Mouse (Mus musculus) heart, postnatal 0 days (tissue): ENCODE data around the gene Rfx1. TPM values are rescaled to one million over a fixed set of nuclear protein-coding genes. Genes with fewer than 3 reads are reported as not detected.

Experiments used
- ATAC-seq: fragments of 200-750 bp; cut with Nextera tagmentation; 2 replicates; pipeline ENCODE4 v1.8.0; 2017; ENCODE audit warnings: low read depth, moderate number of reproducible peaks, moderate library complexity; ENCODE audit not compliant: insufficient read depth
- DNase-seq: peaks from one replicate; pipeline ENCODE4 v3.0.0-alpha.2; 2016; ENCODE audit warnings: low spot score
- H3K27ac ChIP-seq: fragments of 300-500 bp; sonication (generic); 2 replicates; pipeline ENCODE4 v1.5.1; 2014; ENCODE audit warnings: low read depth, mild to moderate bottlenecking
- H3K27me3 ChIP-seq: fragments of 300-500 bp; sonication (generic); 2 replicates; pipeline ENCODE4 v1.6.1; 2014; ENCODE audit warnings: low read length, mixed read lengths; ENCODE audit not compliant: control insufficient read depth, insufficient read depth
- H3K36me3 ChIP-seq: fragments of 300-500 bp; sonication (generic); replicated peaks from 2 replicates; pipeline ENCODE4 v1.6.1; 2014; ENCODE audit warnings: low read length, mixed read lengths; ENCODE audit not compliant: control insufficient read depth, insufficient read depth
- H3K4me1 ChIP-seq: fragments of 300-500 bp; sonication (generic); 2 replicates; pipeline ENCODE4 v1.6.1; 2014; ENCODE audit warnings: antibody characterized with exemption; ENCODE audit not compliant: control insufficient read depth, insufficient read depth
- H3K4me2 ChIP-seq: fragments of 300-500 bp; sonication (generic); 2 replicates; pipeline ENCODE4 v1.6.1; 2014; ENCODE audit warnings: low read depth, mild to moderate bottlenecking, low read length, moderate library complexity
- H3K4me3 ChIP-seq: fragments of 300-500 bp; sonication (generic); 2 replicates; pipeline ENCODE4 v1.5.1; 2014; ENCODE audit warnings: low read depth, low read length
- H3K9ac ChIP-seq: fragments of 300-500 bp; sonication (generic); replicated peaks from 2 replicates; pipeline ENCODE4 v1.6.1; 2014; ENCODE audit warnings: low read depth, low read length, mixed read lengths
- H3K9me3 ChIP-seq: fragments of 300-500 bp; sonication (generic); replicated peaks from 2 replicates; pipeline ENCODE4 v1.6.1; 2016; ENCODE audit warnings: low read length; ENCODE audit not compliant: control insufficient read depth
- CTCF ChIP-seq: IDR thresholded peaks from 2 replicates; pipeline ENCODE4 v1.5.1; 2016; ENCODE audit warnings: antibody characterized with exemption, control low read depth, low read depth
- EP300 ChIP-seq: IDR thresholded peaks from 2 replicates; pipeline ENCODE4 v1.6.1; 2016; ENCODE audit warnings: antibody characterized with exemption, low read depth
- WGBS: fragments of 180-500 bp; shearing (Covaris S2); extraction: QIAGEN DNeasy Blood & Tissue Kit; methylation state at CpG from one replicate; pipeline ENCODE4 v1.1.7; 2014; 5-methylcytosine and 5-hydroxymethylcytosine counted together
- polyA plus RNA-seq: library from polyadenylated mRNA; unstranded; fragments of >200 nt; fragmentation: Nextera tagmentation; extraction: Ambion mirVana; gene quantifications from 2 replicates; pipeline ENCODE4 v1.2.1, GENCODE M21; 2015
- total RNA-seq: library from RNA; depleted of rRNA; stranded (reverse); fragments of >200 nt; gene quantifications from 2 replicates; pipeline ENCODE4 v1.2.3, GENCODE M21; 2014; ENCODE audit warnings: low replicate concordance

Gene Rfx1
- total and polyA plus RNA-seq, 2 experiments from 2014 or later: 2.4 to 15.3 TPM

DNA sequence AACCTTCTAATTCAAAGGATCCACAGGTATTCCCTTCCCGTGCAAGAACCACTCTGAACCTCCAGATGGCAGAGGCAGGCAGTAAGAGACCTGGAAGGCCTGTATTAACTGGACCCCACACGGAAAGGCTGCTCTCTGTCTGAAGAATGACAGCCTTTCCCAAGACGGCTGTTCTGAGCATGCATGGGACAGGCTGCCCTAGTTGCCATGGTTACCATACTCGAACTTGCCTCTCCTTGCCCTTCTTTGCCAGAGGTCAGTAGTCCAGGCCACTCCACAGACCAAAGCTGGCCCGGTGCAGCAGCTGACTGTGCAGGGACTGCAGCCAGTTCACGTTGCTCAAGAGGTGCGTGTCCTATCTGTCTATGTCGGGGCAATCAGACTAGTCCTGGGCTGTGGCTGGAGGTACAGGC is 17.2 kb downstream of the Rfx1 start:
- ATAC-seq (no peak), DNase-seq (no peak)
- H3K4me3 ChIP-seq: no peak overlapping the region
- no peaks in the 10 kb centered on the region for H3K27me3 ChIP-seq
- H3K9me3 ChIP-seq: no peaks in the 10 kb centered on the region
- no peak overlapping the region for H3K9ac ChIP-seq
- peaks cover 73% of the 10 kb centered on the region for H3K36me3 ChIP-seq
- peaks cover 5% of the 10 kb centered on the region for H3K4me1 ChIP-seq
- 45% methylated on average over 8 of the region's 8 CpGs for WGBS
- no peak overlapping the region for H3K27ac ChIP-seq
- TF ChIP-seq CTCF (peak; percentile 36), EP300 (no peak)
- no peak overlapping the region for H3K4me2 ChIP-seq

DNA sequence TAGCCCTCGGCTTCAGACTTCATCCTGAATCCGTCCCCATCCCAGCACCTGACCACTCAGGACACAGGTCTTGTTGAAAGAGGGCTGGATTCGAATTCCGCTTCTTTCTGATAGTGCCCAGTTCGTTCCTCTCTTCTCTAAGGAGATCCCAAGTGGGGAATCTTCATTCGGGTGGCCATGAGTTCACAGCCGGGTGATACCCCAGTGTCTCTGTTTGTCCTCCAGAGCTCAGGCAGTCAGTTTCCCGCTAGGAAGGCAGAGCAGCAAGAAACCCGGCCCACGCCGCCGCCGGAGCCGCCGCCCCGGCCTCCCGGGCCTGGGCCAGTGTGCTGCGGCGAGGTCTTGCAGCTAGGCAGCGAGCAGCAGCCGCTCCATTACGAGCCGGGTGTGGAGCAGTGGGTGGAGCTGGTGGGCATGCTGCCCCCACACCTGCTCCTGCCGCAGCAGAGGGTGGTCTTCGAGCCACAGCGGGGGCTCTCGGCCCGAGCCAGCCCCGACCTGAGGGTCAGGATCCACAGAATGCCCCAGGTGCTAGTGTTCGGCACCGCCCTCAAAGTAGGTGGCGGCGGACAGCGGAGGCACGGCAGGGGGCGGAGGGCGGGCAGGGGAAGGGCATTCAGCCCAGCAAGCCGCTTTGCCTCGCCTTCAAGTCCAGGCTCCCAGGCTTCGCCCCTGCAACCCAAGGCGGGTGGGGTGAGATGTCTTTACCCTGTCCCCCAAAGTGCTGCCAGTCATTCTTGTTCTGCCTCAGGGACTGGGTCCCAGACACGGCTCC is 17.9 kb downstream of the Rfx1 start:
- H3K4me2 ChIP-seq: no peak overlapping the region
- no peak overlapping the region for H3K27ac ChIP-seq
- H3K4me1 ChIP-seq: no peaks in the 10 kb centered on the region
- no peak overlapping the region for H3K4me3 ChIP-seq
- TF ChIP-seq EP300 (no peak), CTCF (no peak)
- WGBS: 72% methylated on average over 42 of the region's 42 CpGs
- H3K36me3 ChIP-seq: peaks cover 75% of the 10 kb centered on the region
- no peaks in the 10 kb centered on the region for H3K9me3 ChIP-seq
- H3K9ac ChIP-seq: no peak overlapping the region
- ATAC-seq (no peak), DNase-seq (no peak)
- H3K27me3 ChIP-seq: no peaks in the 10 kb centered on the region

DNA sequence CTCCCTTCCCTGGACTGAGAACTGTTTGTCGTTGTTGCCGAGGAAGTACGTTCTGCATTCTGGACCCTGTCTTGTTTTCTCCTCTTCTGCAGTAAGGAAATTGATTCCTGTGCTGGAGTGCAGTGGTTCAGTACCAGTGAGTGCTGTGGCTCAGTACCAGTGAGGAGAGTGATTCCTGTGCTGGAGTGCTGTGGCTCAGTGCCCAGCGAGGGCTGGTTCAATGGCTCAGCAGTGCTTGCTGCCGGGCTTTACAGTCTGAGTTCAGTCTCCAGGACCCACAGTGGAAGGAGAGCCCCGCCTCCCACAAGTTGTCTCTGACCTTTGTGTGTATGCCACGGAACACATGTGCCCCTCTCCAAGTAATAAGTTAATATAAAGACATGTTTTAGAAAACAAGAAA is 20.5 kb downstream of the Rfx1 start:
- Histone ChIP-seq H3K4me2 (no peak overlapping the region), H3K9ac (no peak overlapping the region), H3K36me3 (peaks cover 66% of the 10 kb centered on the region), H3K9me3 (no peaks in the 10 kb centered on the region), H3K27ac (no peak overlapping the region), H3K27me3 (no peaks in the 10 kb centered on the region), H3K4me1 (no peaks in the 10 kb centered on the region), H3K4me3 (no peak overlapping the region)
- ATAC-seq (no peak), DNase-seq (no peak)
- 89% methylated on average over 7 of the region's 7 CpGs for WGBS
- TF ChIP-seq EP300 (no peak), CTCF (no peak)

DNA sequence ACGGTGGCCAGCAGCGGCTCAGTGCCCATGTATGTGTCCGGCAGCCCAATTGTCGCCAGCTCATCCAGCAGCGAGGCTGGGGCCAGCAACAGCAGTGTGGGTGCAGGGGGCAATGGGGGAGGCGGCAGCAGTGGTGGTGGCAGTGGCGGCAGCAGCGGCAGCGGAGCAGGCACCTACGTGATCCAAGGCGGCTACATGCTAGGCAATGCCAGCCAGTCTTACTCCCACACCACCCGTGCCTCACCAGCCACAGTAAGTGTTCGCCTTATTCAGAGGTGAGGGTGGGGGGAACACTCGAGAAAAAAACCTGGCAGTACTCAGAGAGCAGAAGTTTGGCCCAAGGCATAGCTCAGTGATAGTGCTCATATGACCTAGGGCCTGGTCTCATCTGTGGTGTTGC is 21.2 kb downstream of the Rfx1 start:
- Histone ChIP-seq H3K4me1 (no peaks in the 10 kb centered on the region), H3K27ac (no peak overlapping the region), H3K4me2 (no peak overlapping the region), H3K36me3 (peaks cover 66% of the 10 kb centered on the region), H3K27me3 (no peaks in the 10 kb centered on the region), H3K9me3 (no peaks in the 10 kb centered on the region), H3K9ac (no peak overlapping the region), H3K4me3 (no peak overlapping the region)
- DNase-seq: no peak
- WGBS: 95% methylated on average over 14 of the region's 14 CpGs
- no peak for TF ChIP-seq CTCF
- no peak for TF ChIP-seq EP300
- ATAC-seq: no peak

DNA sequence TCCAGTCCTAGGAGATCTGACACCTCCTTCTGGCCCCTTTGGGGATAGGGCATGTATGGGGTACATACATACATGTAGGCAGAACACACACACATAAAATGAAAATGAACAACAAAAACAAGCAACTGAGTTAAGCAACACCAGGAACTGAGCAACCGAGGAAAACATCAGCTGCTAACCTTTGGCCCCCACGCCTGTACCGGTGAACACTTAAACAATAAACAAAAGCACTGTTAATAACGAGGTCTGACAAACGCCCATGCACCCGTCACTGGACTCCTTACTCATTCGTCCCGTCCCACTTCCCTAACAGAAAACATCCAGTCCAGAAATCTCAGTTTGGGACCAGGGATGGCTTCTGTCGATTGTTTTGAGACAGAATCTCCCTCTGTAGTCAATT is 22.6 kb downstream of the Rfx1 start:
- DNase-seq (no peak), ATAC-seq (no peak)
- no peak overlapping the region for H3K9ac ChIP-seq
- no peaks in the 10 kb centered on the region for H3K4me1 ChIP-seq
- peaks cover 64% of the 10 kb centered on the region for H3K36me3 ChIP-seq
- no peak overlapping the region for H3K4me3 ChIP-seq
- H3K4me2 ChIP-seq: no peak overlapping the region
- no peaks in the 10 kb centered on the region for H3K27me3 ChIP-seq
- TF ChIP-seq EP300 (no peak), CTCF (no peak)
- WGBS: 84% methylated on average over 9 of the region's 9 CpGs
- H3K27ac ChIP-seq: no peak overlapping the region
- no peaks in the 10 kb centered on the region for H3K9me3 ChIP-seq

DNA sequence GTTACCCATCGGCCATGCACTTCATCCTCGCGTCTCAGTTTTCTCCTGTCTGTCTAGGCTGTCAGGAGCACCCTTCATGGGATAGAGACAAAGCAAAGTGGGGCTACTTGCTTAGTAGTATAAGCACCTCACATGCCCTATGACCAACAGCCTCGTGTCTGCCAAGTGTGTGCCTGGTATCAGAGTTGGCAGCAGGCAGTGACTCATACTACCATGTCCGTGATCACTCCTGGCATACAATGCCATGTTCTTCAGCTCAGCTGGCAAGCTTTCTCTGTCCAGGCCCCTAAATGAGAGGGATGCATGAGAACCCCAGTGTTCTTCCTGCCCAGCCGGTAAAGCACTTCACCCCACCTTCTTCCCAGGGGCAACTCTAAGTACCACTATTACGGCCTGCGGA is 24.0 kb downstream of the Rfx1 start:
- Histone ChIP-seq H3K9me3 (no peaks in the 10 kb centered on the region), H3K36me3 (peaks cover 66% of the 10 kb centered on the region), H3K4me3 (no peak overlapping the region), H3K4me2 (no peak overlapping the region), H3K27me3 (no peaks in the 10 kb centered on the region), H3K4me1 (no peaks in the 10 kb centered on the region), H3K9ac (no peak overlapping the region), H3K27ac (no peak overlapping the region)
- WGBS: 80% methylated on average over 8 of the region's 8 CpGs
- ATAC-seq: no peak; the same call in 1 of the 2 replicates
- no peak for DNase-seq
- no peak for TF ChIP-seq CTCF
- no peak for TF ChIP-seq EP300
